Mouse (Mus musculus): ENCODE measurements around the gene Gapdhs.

DNA sequence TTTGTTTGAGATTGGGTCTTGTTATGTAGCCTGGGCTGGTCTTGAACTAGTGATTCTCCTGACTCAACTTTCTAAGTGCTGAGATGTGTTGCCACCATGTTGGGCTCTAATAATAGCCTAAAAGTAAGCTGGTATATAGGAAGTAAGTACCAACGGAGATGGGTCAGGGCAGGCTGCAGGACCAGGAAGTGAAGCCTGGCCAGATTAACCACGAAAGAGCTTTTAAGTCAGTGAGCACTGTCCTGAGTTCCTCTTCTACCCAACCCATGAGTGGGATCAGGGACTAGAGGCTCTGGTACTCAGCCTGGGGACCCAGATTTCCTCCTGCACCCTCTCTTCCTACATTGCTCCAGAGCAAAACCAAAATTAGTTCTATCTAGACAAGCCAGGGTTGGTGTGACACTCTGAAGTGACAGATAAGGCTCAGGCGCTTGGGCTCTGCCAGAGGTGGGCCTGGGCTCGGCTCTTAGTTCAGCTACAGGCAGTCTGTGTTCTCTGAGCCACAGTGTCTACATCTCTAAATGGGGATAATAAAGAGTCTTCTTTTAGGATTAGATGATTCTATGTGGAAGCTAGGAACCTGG is 18.4 kb upstream of the Gapdhs start:
- TF ChIP-seq CTCF (IDR thresholded peaks at IDR 0.05; ENCODE audit: low read depth), result no peak
- TF ChIP-seq EP300 (optimal IDR thresholded peaks at IDR 0.05), result no peak

Data from stomach, postnatal 0 days (tissue).